Mouse (Mus musculus) 3T3-L1 (cell line): ENCODE data around the gene Hbs1l.

ENCODE experiments used
- DNase-seq: peaks from one replicate; pipeline ENCODE4 v3.0.0-alpha.2; 2015; ENCODE audit warnings: low read depth, low spot score

Hbs1l gene

GRCm38 (mm10) chr10:21304672-21305632 lies 9.2 kb downstream of the Hbs1l start:
- peak; percentile 65 for DNase-seq

GRCm38 (mm10) chr10:21313732-21314131 lies 18.0 kb downstream of the Hbs1l start:
- DNase-seq: no peak

GRCm38 (mm10) chr10:21316123-21316522 lies 20.3 kb downstream of the Hbs1l start:
- no peak for DNase-seq

- DNase-seq: no peak
Measured at GRCm38 (mm10) chr10:21318250-21318649, 22.5 kb downstream of the Hbs1l start.

GRCm38 (mm10) chr10:21318996-21319395 lies 23.2 kb downstream of the Hbs1l start:
- no peak for DNase-seq

- no peak for DNase-seq
Measured at GRCm38 (mm10) chr10:21320601-21321000, 24.8 kb downstream of the Hbs1l start.

GRCm38 (mm10) chr10:21326352-21326751 lies 30.6 kb downstream of the Hbs1l start:
- no peak for DNase-seq

GRCm38 (mm10) chr10:21327605-21328135 lies 31.9 kb downstream of the Hbs1l start:
- no peak for DNase-seq

- DNase-seq: peak; percentile 5
Measured at GRCm38 (mm10) chr10:21334349-21335105, 38.7 kb downstream of the Hbs1l start.

GRCm38 (mm10) chr10:21335534-21335933 lies 39.8 kb downstream of the Hbs1l start:
- peak; percentile 24 for DNase-seq

GRCm38 (mm10) chr10:21337191-21337590 lies 41.4 kb downstream of the Hbs1l start:
- DNase-seq: peak; percentile 66

GRCm38 (mm10) chr10:21341706-21342105 lies 45.9 kb downstream of the Hbs1l start:
- DNase-seq: no peak

- no peak for DNase-seq
Measured at GRCm38 (mm10) chr10:21342331-21343005, 46.7 kb downstream of the Hbs1l start.

- DNase-seq: no peak
Measured at GRCm38 (mm10) chr10:21347332-21347731, 51.6 kb downstream of the Hbs1l start.

- no peak for DNase-seq
Measured at GRCm38 (mm10) chr10:21349449-21349848, 53.7 kb downstream of the Hbs1l start.

GRCm38 (mm10) chr10:21349946-21350345 lies 54.2 kb downstream of the Hbs1l start:
- DNase-seq: no peak

GRCm38 (mm10) chr10:21350531-21351515 lies 55.0 kb downstream of the Hbs1l start:
- DNase-seq: no peak

- DNase-seq: no peak
Measured at GRCm38 (mm10) chr10:21351766-21352165, 56.0 kb downstream of the Hbs1l start.

GRCm38 (mm10) chr10:21353890-21354289 lies 58.1 kb downstream of the Hbs1l start:
- no peak for DNase-seq

GRCm38 (mm10) chr10:21354506-21354905 lies 58.7 kb downstream of the Hbs1l start:
- DNase-seq: no peak
